9 mouse cellular contexts compared by ENCODE assay signal in the genomic region with DNA sequence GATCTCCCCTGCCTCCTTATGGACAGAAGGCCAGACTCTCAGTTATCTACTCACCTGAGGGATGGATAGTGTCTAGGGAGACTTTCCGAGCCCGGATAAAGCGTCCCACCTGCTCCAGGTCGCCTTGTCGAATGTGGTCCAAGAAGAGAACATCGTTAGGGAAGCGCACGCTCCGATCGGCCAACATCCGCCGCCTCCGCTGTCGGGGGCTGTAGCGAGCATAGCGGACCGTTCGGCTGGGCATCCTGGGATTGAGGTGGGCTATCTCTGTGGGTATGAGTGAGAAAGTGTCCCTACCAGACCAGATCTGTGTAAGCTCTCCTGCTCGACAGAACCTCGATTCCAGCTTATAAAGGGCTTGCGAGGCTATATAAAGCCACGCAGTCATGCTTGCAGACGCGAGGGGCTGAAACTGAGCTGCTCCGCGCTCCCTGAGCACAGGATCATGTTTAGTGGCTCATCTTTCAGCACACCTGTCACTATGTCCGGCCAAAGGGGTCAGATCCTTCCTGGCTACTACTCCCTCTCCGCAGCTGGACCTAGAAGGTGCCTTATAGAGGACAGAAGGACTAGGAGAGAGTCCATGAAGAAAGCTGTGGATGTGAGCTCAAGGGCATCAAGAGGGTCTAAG. TPM values are rescaled to one million over a fixed set of nuclear protein-coding genes. Genes with fewer than 3 reads are reported as not detected.
DNase-seq lines count a peak whose midpoint lies in the region; ATAC-seq and TF ChIP-seq lines count a peak whose summit lies in the region.
"Had no signal": no experiment of that assay in that cellular context is flagged by ENCODE, and none has a peak within 500 bp of the region (broad histone marks: within the 10 kb centered on the region; RNA-seq: fewer than 3 reads in every experiment).

A gene (minus strand): TSS at position 323 of the 631 bp plus-strand sequence.

- no peak for TF ChIP-seq POLR2A in kidney, adult 2 months (IDR thresholded peaks at IDR 0.05; ENCODE audit: low read depth, low read length)
- no peak for TF ChIP-seq POLR2A in bone marrow macrophage, adult 2 months (IDR thresholded peaks at IDR 0.05; ENCODE audit: borderline replicate concordance, low read depth, low read length)

- 89% methylated on average over 28 of the region's 28 CpGs for WGBS in kidney, adult 2 months
- WGBS in heart, postnatal 0 days, result 92% methylated on average over 28 of the region's 28 CpGs
- 94% methylated on average over 28 of the region's 28 CpGs for WGBS in midbrain, embryonic 11.5 days

- peaks cover 19% of the 10 kb centered on the region for H3K4me1 ChIP-seq in kidney, adult 2 months (ENCODE audit: control insufficient read depth, insufficient read depth, low read length)
- H3K4me1 ChIP-seq in bone marrow macrophage, adult 2 months (ENCODE audit: control insufficient read depth, insufficient read depth, low read length), result peaks cover 38% of the 10 kb centered on the region
- peaks cover 22% of the 10 kb centered on the region for H3K4me1 ChIP-seq in heart, postnatal 0 days (ENCODE audit: control insufficient read depth, insufficient read depth)
- peaks cover 16% of the 10 kb centered on the region for H3K4me1 ChIP-seq in midbrain, embryonic 11.5 days (ENCODE audit: control insufficient read depth, insufficient read depth, low read length)

- no peaks in the 10 kb centered on the region for H3K36me3 ChIP-seq in kidney, adult 2 months (ENCODE audit: control insufficient read depth, insufficient read depth, low read length)
- H3K36me3 ChIP-seq in heart, postnatal 0 days (replicated peaks; ENCODE audit: control insufficient read depth, insufficient read depth, low read length), result no peaks in the 10 kb centered on the region
- no peaks in the 10 kb centered on the region for H3K36me3 ChIP-seq in midbrain, embryonic 11.5 days (ENCODE audit: control insufficient read depth, insufficient read depth, low read length)

- no peaks in the 10 kb centered on the region for H3K27me3 ChIP-seq in kidney, adult 2 months (replicated peaks; ENCODE audit: control insufficient read depth, insufficient read depth, low read length)
- H3K27me3 ChIP-seq in heart, postnatal 0 days (ENCODE audit: control insufficient read depth, insufficient read depth, low read length), result no peaks in the 10 kb centered on the region
- H3K27me3 ChIP-seq in midbrain, embryonic 11.5 days (ENCODE audit: control insufficient read depth, insufficient read depth, low read length), result no peaks in the 10 kb centered on the region

- H3K9me3 ChIP-seq in heart, postnatal 0 days (replicated peaks; ENCODE audit: control insufficient read depth, low read length), result no peaks in the 10 kb centered on the region
- no peaks in the 10 kb centered on the region for H3K9me3 ChIP-seq in midbrain, embryonic 11.5 days (ENCODE audit: control insufficient read depth, low read length)

- TF ChIP-seq EP300 in heart, postnatal 0 days (IDR thresholded peaks at IDR 0.05; ENCODE audit: low read depth), result no peak

- peak within 1 kb of the TSS; percentile 51 for H3K4me3 ChIP-seq in kidney, adult 2 months (ENCODE audit: insufficient read depth, low read depth, low read length)
- H3K4me3 ChIP-seq in bone marrow macrophage, adult 2 months (ENCODE audit: insufficient read depth, low read length), result peak within 1 kb of the TSS; percentile 76
- peak within 1 kb of the TSS; percentile 94 for H3K4me3 ChIP-seq in heart, postnatal 0 days (ENCODE audit: low read depth, low read length)
- H3K4me3 ChIP-seq in midbrain, embryonic 11.5 days (ENCODE audit: low read depth, low read length), result peak within 1 kb of the TSS; percentile 98

- H3K9ac ChIP-seq in heart, postnatal 0 days (replicated peaks; ENCODE audit: low read depth, low read length), result peak within 1 kb of the TSS; percentile 97
- H3K9ac ChIP-seq in midbrain, embryonic 11.5 days (ENCODE audit: low read length), result peak within 1 kb of the TSS; percentile 94

- H3K4me2 ChIP-seq in heart, postnatal 0 days (ENCODE audit: low read depth, low read length), result peak within 1 kb of the TSS; percentile 92
- peak within 1 kb of the TSS; percentile 90 for H3K4me2 ChIP-seq in midbrain, embryonic 11.5 days

- no peak for TF ChIP-seq CTCF in kidney, adult 2 months (conservative IDR thresholded peaks at IDR 0.05; ENCODE audit: insufficient read depth, insufficient read length, low read depth, low read length)
- no peak for TF ChIP-seq CTCF in bone marrow macrophage, adult 2 months (IDR thresholded peaks at IDR 0.05; ENCODE audit: low read depth, low read length)
- no peak for TF ChIP-seq CTCF in heart, postnatal 0 days (IDR thresholded peaks at IDR 0.05; ENCODE audit: low read depth)

- H3K27ac ChIP-seq in kidney, adult 2 months (ENCODE audit: insufficient read depth, low read depth, low read length), result peak within 1 kb of the TSS; percentile 57
- peak within 1 kb of the TSS; percentile 61 for H3K27ac ChIP-seq in bone marrow macrophage, adult 2 months (ENCODE audit: insufficient read depth, low read depth, low read length)
- peak within 1 kb of the TSS; percentile 95 for H3K27ac ChIP-seq in heart, postnatal 0 days (ENCODE audit: low read depth)
- H3K27ac ChIP-seq in midbrain, embryonic 11.5 days (ENCODE audit: low read depth, low read length), result no peak within 1 kb of the TSS

- no peak for DNase-seq in kidney, adult 2 months
- no peak for DNase-seq in kidney, postnatal 25 days
- no peak for DNase-seq in heart, postnatal 0 days (ENCODE audit: low spot score)
- DNase-seq in midbrain, embryonic 11.5 days (ENCODE audit: low spot score, missing footprints), result no peak
- DNase-seq in cerebellum, postnatal 36 days, result no peak
- DNase-seq in layer of hippocampus, postnatal 10 days (ENCODE audit: low spot score in 2 of 2), result no peak
- DNase-seq in adrenal gland, adult 2 months, result no peak

- ATAC-seq in heart, postnatal 0 days (ENCODE audit: insufficient read depth, low read depth), result no peak
- ATAC-seq in midbrain, embryonic 11.5 days (ENCODE audit: low FRiP score), result no peak

RNA-seq across cellular contexts. Expression of the gene that starts here (rescaled TPM):
- polyA plus RNA-seq in kidney, adult 2 months (2012; rRNA removed), result 9.5 TPM in 1 of 2 replicates, not detected in the other
- not detected in 2 replicates for polyA plus RNA-seq in bone marrow macrophage, adult 2 months (2012; ENCODE audit: insufficient read depth, insufficient read length, missing spikeins)
- not detected in 2 replicates for total RNA-seq in heart, postnatal 0 days (2014; rRNA removed; ENCODE audit: low replicate concordance)
- 0.20 TPM in 1 of 2 replicates, not detected in the other for polyA plus RNA-seq in heart, postnatal 0 days (2015; fragmentation: Nextera tagmentation; extraction: Ambion mirVana)
- not detected in 2 replicates for polyA plus RNA-seq in midbrain, embryonic 11.5 days (2014; fragmentation: Nextera tagmentation; extraction: Ambion mirVana)
- not detected for total RNA-seq in layer of hippocampus, postnatal 10 days (2021)
- total RNA-seq in adrenal gland, adult 2 months (2021), result under 1 TPM; 0.40 to 0.79 TPM
- 0.83 and 1.2 TPM in 2 replicates for polyA plus RNA-seq in adrenal gland, adult 2 months (2012; rRNA removed)
- total RNA-seq: layer of hippocampus, adult 18-20 months had no signal
